Mouse (Mus musculus): ENCODE results near the gene Chaf1b. TPM values are rescaled to one million over a fixed set of nuclear protein-coding genes. Genes with fewer than 3 reads are reported as not detected.

Chaf1b gene
- polyA plus RNA-seq, 1 experiment, result not detected

GRCm38 (mm10) chr16:93920673-93921072 lies 37.0 kb downstream of the Chaf1b start:
- H3K4me3 ChIP-seq (ENCODE audit: insufficient read depth, low read depth, low read length), result no peak overlapping the region
- peaks cover 7% of the 10 kb centered on the region for H3K4me1 ChIP-seq (ENCODE audit: control insufficient read depth, insufficient read depth, low read length)
- no peak overlapping the region for H3K27ac ChIP-seq (ENCODE audit: insufficient read depth, low read depth, low read length)
- TF ChIP-seq POLR2A (IDR thresholded peaks at IDR 0.05; ENCODE audit: insufficient read depth, low read depth, low read length), result no peak
- TF ChIP-seq CTCF (IDR thresholded peaks at IDR 0.05; ENCODE audit: insufficient read depth, low read depth, low read length), result no peak
- 82% methylated on average over 4 of the region's 4 CpGs for WGBS

GRCm38 (mm10) chr16:93922835-93923389 lies 39.2 kb downstream of the Chaf1b start:
- Histone ChIP-seq H3K27ac (ENCODE audit: insufficient read depth, low read depth, low read length) (no peak overlapping the region), H3K4me1 (ENCODE audit: control insufficient read depth, insufficient read depth, low read length) (peaks cover 7% of the 10 kb centered on the region), H3K4me3 (ENCODE audit: insufficient read depth, low read depth, low read length) (no peak overlapping the region)
- WGBS, result 82% methylated on average over 5 of the region's 5 CpGs
- TF ChIP-seq CTCF (IDR thresholded peaks at IDR 0.05; ENCODE audit: insufficient read depth, low read depth, low read length), result no peak
- no peak for TF ChIP-seq POLR2A (IDR thresholded peaks at IDR 0.05; ENCODE audit: insufficient read depth, low read depth, low read length)

DNA sequence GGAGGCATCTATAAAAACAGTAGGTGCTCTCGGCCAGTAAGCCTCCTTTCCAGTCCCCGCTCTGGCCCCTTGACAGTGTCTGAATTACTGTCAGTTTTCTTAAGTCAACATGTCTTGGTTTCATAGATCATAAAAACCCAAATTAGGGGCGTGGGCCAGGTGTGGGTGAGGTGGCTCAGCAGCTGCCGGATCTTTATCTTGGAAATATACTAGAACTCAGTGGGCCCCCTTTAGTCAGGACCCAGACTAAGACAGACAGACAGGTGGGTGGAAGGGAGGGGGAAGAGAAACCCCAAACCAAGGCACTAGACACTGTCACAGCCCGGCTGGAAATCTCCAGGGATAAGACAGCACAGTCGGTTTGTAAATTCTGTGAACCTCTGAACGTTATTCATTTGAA lies 40.1 kb downstream of the Chaf1b start:
- TF ChIP-seq CTCF (IDR thresholded peaks at IDR 0.05; ENCODE audit: insufficient read depth, low read depth, low read length), result no peak
- WGBS, result 74% methylated on average over 7 of the region's 7 CpGs
- Histone ChIP-seq H3K4me3 (ENCODE audit: insufficient read depth, low read depth, low read length) (no peak overlapping the region), H3K4me1 (ENCODE audit: control insufficient read depth, insufficient read depth, low read length) (peaks cover 5% of the 10 kb centered on the region), H3K27ac (ENCODE audit: insufficient read depth, low read depth, low read length) (no peak overlapping the region)

DNA sequence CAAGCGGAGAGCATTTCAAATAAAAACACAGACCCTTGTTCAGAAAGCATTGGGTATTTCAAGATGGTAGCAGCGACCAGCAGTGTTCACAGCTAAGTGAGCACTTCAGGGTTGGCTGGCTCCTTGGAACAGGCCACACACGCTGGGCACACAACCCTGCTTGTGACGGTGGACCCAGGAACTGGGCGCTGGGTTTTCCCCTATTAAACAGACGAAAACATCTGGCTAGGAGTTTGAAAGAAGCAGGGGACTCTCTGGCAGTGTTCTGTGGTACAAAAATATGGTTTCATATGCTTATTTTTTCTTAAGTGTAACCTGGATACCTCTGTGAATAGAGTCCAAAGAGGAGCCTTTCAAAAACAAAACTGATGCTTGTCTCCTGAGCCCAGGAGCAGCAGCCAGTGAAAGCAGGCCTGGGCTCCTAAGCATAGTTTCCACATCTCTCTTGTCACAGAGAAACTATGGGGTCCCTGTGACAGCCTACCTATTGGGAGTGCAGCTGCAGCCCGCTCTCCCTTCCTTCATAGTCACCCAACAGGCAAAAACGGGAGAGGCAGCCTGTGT lies 42.1 kb downstream of the Chaf1b start:
- Histone ChIP-seq H3K4me1 (ENCODE audit: control insufficient read depth, insufficient read depth, low read length) (peaks cover 5% of the 10 kb centered on the region), H3K27ac (ENCODE audit: insufficient read depth, low read depth, low read length) (no peak overlapping the region), H3K4me3 (ENCODE audit: insufficient read depth, low read depth, low read length) (no peak overlapping the region)
- 83% methylated on average over 8 of the region's 8 CpGs for WGBS
- TF ChIP-seq POLR2A (IDR thresholded peaks at IDR 0.05; ENCODE audit: insufficient read depth, low read depth, low read length) (no peak), CTCF (IDR thresholded peaks at IDR 0.05; ENCODE audit: insufficient read depth, low read depth, low read length) (no peak)

DNA sequence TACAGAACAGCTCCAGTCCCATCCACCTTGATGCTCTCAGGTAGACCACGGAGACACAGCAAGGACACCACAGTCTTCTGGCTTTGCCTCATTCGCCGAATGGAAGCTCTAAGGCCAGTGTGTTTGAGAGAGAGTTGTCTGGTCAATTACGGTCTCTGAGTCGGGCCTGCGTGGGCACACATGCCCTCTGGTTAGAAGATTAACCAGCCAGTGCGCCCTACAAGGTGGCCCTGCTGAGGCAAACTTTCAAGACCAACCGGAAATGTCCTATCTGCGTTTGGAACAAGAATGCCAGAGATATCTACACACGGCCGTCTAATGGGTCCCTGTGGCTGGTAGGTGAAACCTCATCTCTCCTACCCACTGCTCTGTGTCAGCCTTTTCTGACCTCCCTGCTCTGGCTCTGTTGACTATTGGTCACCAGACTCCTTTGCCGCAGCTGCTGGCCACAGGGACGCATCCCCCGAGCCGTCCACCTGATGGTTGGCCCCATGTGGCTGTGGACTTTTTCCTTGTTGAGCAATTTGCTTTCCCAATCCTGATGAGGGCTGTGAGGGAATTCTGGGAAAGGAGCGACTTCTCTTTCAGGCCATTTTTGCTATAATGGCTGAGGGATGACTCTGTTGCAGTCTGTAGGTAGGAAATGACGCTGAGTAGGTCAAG lies 45.8 kb downstream of the Chaf1b start:
- TF ChIP-seq CTCF (IDR thresholded peaks at IDR 0.05; ENCODE audit: insufficient read depth, low read depth, low read length) (no peak), POLR2A (IDR thresholded peaks at IDR 0.05; ENCODE audit: insufficient read depth, low read depth, low read length) (no peak)
- WGBS, result 95% methylated on average over 17 of the region's 17 CpGs
- peaks cover 6% of the 10 kb centered on the region for H3K4me1 ChIP-seq (ENCODE audit: control insufficient read depth, insufficient read depth, low read length)

GRCm38 (mm10) chr16:93932185-93933168 lies 48.8 kb downstream of the Chaf1b start:
- no peak overlapping the region for H3K27ac ChIP-seq (ENCODE audit: insufficient read depth, low read depth, low read length)

More for the DNA sequence above, 45.8 kb downstream of the Chaf1b start:
- Histone ChIP-seq H3K4me3 (ENCODE audit: insufficient read depth, low read depth, low read length) (no peak overlapping the region), H3K27ac (ENCODE audit: insufficient read depth, low read depth, low read length) (no peak overlapping the region)

DNA sequence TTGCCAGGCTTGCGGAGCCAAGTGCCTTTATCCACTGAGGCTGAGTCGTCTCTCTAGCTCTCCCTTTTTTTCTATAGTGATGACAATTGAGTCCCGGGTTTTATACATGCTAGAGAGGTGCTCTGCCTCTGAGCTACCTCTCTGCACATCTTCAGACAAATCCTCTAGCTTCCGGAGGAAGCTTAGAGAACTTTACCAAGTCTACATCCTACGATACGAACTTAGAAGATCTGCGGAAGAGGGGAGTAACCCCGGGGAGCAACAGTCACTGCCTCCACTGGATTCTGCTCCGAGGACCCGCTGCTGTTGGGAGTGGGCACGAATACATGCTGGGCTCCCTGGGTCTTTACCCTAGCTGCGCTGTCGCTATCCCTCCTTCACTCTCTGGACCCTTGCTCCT lies 50.9 kb downstream of the Chaf1b start:
- no peak for TF ChIP-seq POLR2A (IDR thresholded peaks at IDR 0.05; ENCODE audit: insufficient read depth, low read depth, low read length)
- TF ChIP-seq CTCF (IDR thresholded peaks at IDR 0.05; ENCODE audit: insufficient read depth, low read depth, low read length), result no peak
- H3K27ac ChIP-seq (ENCODE audit: insufficient read depth, low read depth, low read length), result no peak overlapping the region
- 27% methylated on average over 13 of the region's 13 CpGs for WGBS
- H3K4me3 ChIP-seq (ENCODE audit: insufficient read depth, low read depth, low read length), result no peak overlapping the region
- peaks cover 5% of the 10 kb centered on the region; the same call in 1 of the 2 replicates for H3K4me1 ChIP-seq (ENCODE audit: control insufficient read depth, insufficient read depth, low read length)

More at GRCm38 (mm10) chr16:93932185-93933168, 48.8 kb downstream of the Chaf1b start:
- Histone ChIP-seq H3K4me1 (ENCODE audit: control insufficient read depth, insufficient read depth, low read length) (peaks cover 5% of the 10 kb centered on the region; the same call in 1 of the 2 replicates), H3K4me3 (ENCODE audit: insufficient read depth, low read depth, low read length) (no peak overlapping the region)
- TF ChIP-seq POLR2A (IDR thresholded peaks at IDR 0.05; ENCODE audit: insufficient read depth, low read depth, low read length), result no peak
- no peak for TF ChIP-seq CTCF (IDR thresholded peaks at IDR 0.05; ENCODE audit: insufficient read depth, low read depth, low read length)
- 61% methylated on average over 17 of the region's 17 CpGs for WGBS

DNA sequence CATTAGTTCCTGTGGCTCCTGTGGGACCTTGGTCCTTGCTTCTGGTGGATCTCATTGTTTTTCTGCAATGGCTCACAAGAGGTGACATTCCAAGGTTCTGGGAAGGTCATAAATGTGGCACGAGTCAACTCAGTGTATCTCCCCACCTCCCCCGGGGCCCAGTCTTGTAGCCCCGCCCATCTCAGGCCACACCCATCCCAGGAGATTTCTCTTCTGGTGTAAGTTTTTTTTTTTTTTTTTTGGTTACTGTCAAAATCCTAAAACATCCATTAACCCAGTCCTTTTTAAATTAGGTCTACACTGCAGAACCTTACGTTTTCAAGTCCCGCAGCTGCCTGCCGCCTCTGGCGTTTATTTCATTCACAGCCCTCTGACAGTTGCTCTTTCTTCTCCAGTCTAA lies 51.3 kb downstream of the Chaf1b start:
- Histone ChIP-seq H3K27ac (ENCODE audit: insufficient read depth, low read depth, low read length) (no peak overlapping the region), H3K4me3 (ENCODE audit: insufficient read depth, low read depth, low read length) (no peak overlapping the region), H3K4me1 (ENCODE audit: control insufficient read depth, insufficient read depth, low read length) (peaks cover 5% of the 10 kb centered on the region; the same call in 1 of the 2 replicates)
- TF ChIP-seq CTCF (IDR thresholded peaks at IDR 0.05; ENCODE audit: insufficient read depth, low read depth, low read length) (no peak), POLR2A (IDR thresholded peaks at IDR 0.05; ENCODE audit: insufficient read depth, low read depth, low read length) (no peak)
- WGBS, result 27% methylated on average over 7 of the region's 7 CpGs
